Mouse (Mus musculus) lung, postnatal 10 days (tissue): ENCODE data around the gene Sec24d.

Source experiments
- DNase-seq: peaks from one replicate; pipeline ENCODE4 v3.0.0; 2021

Gene Sec24d

GRCm38 (mm10) chr3:123301521-123301920 is 34.3 kb downstream of the Sec24d start:
- no peak for DNase-seq

GRCm38 (mm10) chr3:123305611-123306010 is 38.4 kb downstream of the Sec24d start:
- no peak for DNase-seq

GRCm38 (mm10) chr3:123307446-123307845 is 40.2 kb downstream of the Sec24d start:
- DNase-seq: no peak

- DNase-seq: no peak
Measured at GRCm38 (mm10) chr3:123309141-123309540, 41.9 kb downstream of the Sec24d start.

- DNase-seq: no peak
Measured at GRCm38 (mm10) chr3:123312477-123313062, 45.3 kb downstream of the Sec24d start.

GRCm38 (mm10) chr3:123313477-123313876 is 46.2 kb downstream of the Sec24d start:
- DNase-seq: no peak

GRCm38 (mm10) chr3:123313920-123314614 is 46.8 kb downstream of the Sec24d start:
- no peak for DNase-seq

- DNase-seq: no peak
Measured at GRCm38 (mm10) chr3:123316066-123316465, 48.8 kb downstream of the Sec24d start.

- no peak for DNase-seq
Measured at GRCm38 (mm10) chr3:123317081-123317480, 49.8 kb downstream of the Sec24d start.

- DNase-seq: no peak
Measured at GRCm38 (mm10) chr3:123320341-123320740, 53.1 kb downstream of the Sec24d start.

- peak; percentile 17 for DNase-seq
Measured at GRCm38 (mm10) chr3:123321612-123322011, 54.4 kb downstream of the Sec24d start.

- DNase-seq: peak; percentile 64
Measured at GRCm38 (mm10) chr3:123322147-123322546, 54.9 kb downstream of the Sec24d start.

- no peak for DNase-seq
Measured at GRCm38 (mm10) chr3:123324326-123324725, 57.1 kb downstream of the Sec24d start.

GRCm38 (mm10) chr3:123329251-123329650 is 62.0 kb downstream of the Sec24d start:
- DNase-seq: peak; percentile 77

GRCm38 (mm10) chr3:123330221-123330620 is 63.0 kb downstream of the Sec24d start:
- no peak for DNase-seq

GRCm38 (mm10) chr3:123332330-123333054 is 65.2 kb downstream of the Sec24d start:
- no peak for DNase-seq

- peak; percentile 69 for DNase-seq
Measured at GRCm38 (mm10) chr3:123333055-123333424, 65.8 kb downstream of the Sec24d start.

GRCm38 (mm10) chr3:123334947-123335346 is 67.7 kb downstream of the Sec24d start:
- no peak for DNase-seq

GRCm38 (mm10) chr3:123335480-123335879 is 68.2 kb downstream of the Sec24d start:
- peak; percentile 64 for DNase-seq

- DNase-seq: no peak
Measured at GRCm38 (mm10) chr3:123336455-123336854, 69.2 kb downstream of the Sec24d start.

- DNase-seq: no peak
Measured at GRCm38 (mm10) chr3:123336951-123337350, 69.7 kb downstream of the Sec24d start.

- DNase-seq: no peak
Measured at GRCm38 (mm10) chr3:123337853-123338252, 70.6 kb downstream of the Sec24d start.

GRCm38 (mm10) chr3:123338666-123339195 is 71.5 kb downstream of the Sec24d start:
- peak; percentile 43 for DNase-seq

- no peak for DNase-seq
Measured at GRCm38 (mm10) chr3:123341049-123341448, 73.8 kb downstream of the Sec24d start.
